ENCODE assay signal across 8 mouse cellular contexts in the genomic region with DNA sequence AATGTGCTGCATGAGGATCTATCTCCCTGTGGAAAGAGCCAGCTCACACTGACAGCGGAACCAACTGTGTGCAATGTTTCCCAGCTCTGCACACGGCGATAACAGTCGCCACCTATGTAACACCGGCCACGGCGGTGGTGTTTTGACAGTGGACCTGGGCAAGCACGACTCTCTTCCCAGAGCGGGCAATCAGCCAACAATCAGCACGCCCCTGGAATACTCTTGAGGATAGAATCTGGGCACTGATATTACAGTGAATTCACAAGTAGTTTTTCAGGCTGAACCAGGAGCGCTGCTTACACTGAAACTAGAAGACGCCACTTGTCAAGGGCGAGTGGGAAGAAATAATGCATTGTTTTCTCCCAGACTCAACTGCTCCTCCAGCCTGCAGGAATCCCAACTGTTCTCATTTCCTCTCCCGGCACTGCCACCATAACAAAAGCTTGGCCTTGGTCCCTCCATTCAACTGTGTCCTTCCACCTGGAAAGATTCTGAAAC.
DNase-seq lines count a peak whose midpoint lies in the region.

No protein-coding gene starts in this region.

- no peaks in the 10 kb centered on the region for H3K27me3 ChIP-seq in heart, embryonic 10.5 days (ENCODE audit: insufficient read depth, poor library complexity, severe bottlenecking)

- no peaks in the 10 kb centered on the region for H3K36me3 ChIP-seq in heart, embryonic 10.5 days

- peaks cover 75% of the 10 kb centered on the region for H3K4me1 ChIP-seq in heart, embryonic 10.5 days

- intact Hi-C loops in left cerebral cortex, postnatal 4 days (cut with DNase I), result no loop called here

- 50% methylated on average over 14 of the region's 14 CpGs for WGBS in heart, embryonic 10.5 days

- no peaks in the 10 kb centered on the region for H3K9me3 ChIP-seq in heart, embryonic 10.5 days

- peak overlapping the region; percentile 29; the same call in 1 of the 2 replicates for H3K4me3 ChIP-seq in heart, embryonic 10.5 days

- peak overlapping the region; percentile 78 for H3K27ac ChIP-seq in heart, embryonic 10.5 days

- peak; percentile 35 for DNase-seq in left cerebral cortex, postnatal 4 days
- DNase-seq in left cerebral cortex, adult 9 months (ENCODE audit: low spot score in 2 of 2), result no peak
- peak; percentile 34 for DNase-seq in cerebellum, adult 11 months
- DNase-seq in heart, embryonic 10.5 days (ENCODE audit: low spot score), result no peak
- peak; percentile 48 for DNase-seq in kidney, postnatal 10 days
- no peak for DNase-seq in frontal cortex, postnatal 10 days (ENCODE audit: low spot score in 2 of 2)
- no peak for DNase-seq in urinary bladder, postnatal 4 days (ENCODE audit: low spot score in 2 of 2)
- DNase-seq in thymus, postnatal 36 days, result no peak

Comparison
In these comparisons a context has a peak if more than half of its experiments do, and no peak if none do; other contexts are left out.
1. DNase-seq: peak in left cerebral cortex, postnatal 4 days (single experiment), cerebellum, adult 11 months (single experiment) and kidney, postnatal 10 days (single experiment); none in left cerebral cortex, adult 9 months (0 of 2), heart, embryonic 10.5 days (single experiment), frontal cortex, postnatal 10 days (0 of 2), urinary bladder, postnatal 4 days (0 of 2) and thymus, postnatal 36 days (0 of 2).